Mouse (Mus musculus): ENCODE data around the gene Mfap4.
A peak's percentile ranks its signal among the peaks of the same experiment; 100 is the strongest.

Mfap4 gene

DNA sequence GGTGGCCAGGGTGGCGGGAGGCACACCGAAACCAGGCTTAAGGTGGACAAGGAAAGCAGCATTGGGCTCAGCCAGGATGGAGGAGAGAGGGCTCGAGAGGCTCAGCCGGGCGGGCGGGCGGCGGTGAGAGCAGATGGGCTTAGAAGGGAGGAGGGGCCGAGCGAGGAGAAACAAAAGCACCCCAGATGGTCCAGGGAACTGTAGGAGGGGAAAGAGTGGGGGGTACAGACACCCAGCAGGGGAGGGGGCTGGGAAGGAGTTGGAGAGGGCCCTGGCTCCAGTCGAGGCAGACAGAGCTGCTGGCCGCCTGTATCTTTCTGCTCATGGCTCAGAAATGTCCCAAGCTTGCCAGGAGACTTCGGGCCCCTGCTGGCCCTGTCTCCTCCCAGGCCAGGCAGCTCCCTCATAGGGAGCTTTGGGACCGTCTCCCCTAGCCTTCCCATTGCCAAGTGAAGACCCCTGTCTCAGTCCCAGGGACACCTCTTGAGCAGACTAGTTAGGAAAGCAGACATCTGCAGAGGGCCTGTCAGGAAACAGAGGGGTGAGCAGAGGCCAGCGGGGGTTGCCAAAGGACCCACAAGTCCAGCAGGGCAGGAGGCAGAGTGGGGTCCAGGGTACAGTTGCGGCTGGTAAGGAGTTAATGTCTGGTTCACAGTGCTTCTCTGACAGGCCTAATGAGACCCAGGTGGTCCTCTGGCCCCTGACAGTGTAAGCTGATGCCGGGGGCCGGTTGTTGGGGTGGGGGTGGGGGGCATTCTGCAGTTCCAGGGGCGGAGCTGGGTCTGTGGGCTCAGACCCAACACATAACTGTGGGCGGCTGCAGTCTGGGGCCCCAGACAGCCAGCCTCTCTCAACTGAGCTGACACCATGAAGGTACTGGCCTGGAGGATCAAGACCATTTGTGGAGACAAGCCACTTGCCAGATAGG lies at the start of gene Mfap4:
Gene Mfap4 (plus strand): TSS at position 819 of the 928 bp plus-strand sequence.
- peak; percentile 76 for DNase-seq

DNA sequence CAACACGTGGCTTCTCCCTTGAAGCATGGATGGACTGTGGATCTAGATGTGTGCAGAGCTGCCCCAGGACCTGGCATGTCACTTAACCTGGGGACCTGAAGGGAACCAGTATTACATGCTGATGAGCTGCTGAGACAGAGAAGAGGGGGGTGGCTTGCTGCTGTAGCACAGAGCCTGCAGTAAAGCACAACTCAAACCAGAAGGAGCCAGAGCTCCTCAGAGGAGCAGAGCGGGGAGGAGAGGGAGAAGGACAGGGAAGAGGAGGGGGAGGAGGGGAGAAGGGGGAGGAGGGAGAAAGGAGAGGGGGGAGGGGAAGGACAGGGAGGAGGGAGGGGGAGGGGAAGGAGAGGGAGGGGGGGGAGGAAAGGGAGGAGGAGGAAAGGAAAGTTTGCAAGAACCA lies 48.9 kb upstream of the Mfap4 start:
- no peak for DNase-seq

DNA sequence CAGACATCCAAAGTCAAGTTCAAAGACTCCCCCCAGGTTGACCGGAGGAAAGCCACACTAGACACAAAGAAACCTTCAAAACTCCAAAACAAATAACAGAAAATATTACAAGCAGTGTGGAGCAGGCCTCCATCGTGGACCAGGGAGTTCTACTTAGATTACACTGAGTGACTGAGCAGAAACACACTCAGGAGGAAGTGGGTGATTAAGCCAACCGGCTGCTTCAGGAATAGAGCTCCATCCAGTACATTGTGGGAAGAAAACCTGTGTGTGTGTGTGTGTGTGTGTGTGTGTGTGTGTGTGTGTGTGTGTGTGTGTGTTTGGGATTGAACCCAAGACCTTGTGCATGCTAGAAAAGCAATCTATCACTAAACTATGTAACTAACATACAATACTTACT lies 46.1 kb upstream of the Mfap4 start:
- no peak for DNase-seq

DNA sequence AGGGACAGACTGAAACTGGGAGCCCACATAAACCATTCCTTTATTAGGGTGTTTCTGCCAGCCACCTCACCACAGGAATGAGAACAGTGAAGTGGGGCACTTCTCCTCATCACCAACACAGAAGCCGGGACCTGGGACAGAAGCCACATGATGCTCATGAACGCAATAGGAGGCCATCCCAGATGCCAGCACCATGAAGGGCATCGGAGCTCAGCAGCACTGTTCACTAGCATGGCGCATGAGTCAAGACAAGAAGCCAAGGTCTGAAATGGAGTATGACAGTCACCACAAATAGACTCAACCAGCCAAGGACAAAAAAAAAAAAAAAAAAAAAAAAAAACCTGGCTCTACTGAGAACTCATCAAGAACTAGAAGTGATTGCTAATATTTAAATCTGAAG lies 44.8 kb upstream of the Mfap4 start:
- DNase-seq: no peak

DNA sequence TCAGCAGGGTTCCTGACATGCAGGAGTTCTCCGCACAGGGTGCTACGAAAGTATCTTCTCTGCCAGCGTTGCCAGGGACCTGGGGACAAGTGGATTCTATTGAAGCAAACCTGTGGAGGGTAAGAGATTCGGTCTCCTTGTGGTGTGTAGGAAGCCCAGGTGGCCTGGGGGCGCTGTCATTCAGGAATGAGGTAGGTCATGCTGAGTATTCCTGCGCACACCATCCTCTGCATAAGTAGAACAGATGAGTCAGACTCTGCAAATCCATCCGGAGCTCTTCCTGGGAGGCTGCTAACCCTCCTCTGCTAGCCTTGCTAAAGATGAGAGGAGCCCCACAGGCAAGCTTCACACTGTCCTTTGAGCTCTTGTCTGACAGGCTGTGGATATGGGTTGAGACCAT lies 43.6 kb upstream of the Mfap4 start:
- no peak for DNase-seq

DNA sequence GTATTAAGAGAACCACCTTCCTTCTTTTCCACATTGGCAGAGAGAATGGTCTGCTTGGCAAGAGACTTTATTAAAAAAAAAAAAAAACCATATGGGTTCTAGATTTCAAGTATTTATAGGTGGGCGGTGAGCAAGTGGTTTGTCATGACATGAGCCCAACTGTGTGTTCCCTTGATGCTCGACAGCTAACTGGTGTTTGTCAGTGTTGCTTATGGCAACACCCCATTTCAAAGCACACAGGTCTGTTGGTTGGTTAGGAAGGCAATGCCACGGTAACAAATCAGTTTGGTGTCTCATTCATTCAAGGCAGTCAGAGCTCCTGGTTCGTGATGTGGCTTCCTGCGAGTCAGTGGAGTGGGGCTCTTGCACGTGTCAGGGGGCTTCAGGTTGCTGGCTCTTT lies 41.4 kb upstream of the Mfap4 start:
- no peak for DNase-seq

DNA sequence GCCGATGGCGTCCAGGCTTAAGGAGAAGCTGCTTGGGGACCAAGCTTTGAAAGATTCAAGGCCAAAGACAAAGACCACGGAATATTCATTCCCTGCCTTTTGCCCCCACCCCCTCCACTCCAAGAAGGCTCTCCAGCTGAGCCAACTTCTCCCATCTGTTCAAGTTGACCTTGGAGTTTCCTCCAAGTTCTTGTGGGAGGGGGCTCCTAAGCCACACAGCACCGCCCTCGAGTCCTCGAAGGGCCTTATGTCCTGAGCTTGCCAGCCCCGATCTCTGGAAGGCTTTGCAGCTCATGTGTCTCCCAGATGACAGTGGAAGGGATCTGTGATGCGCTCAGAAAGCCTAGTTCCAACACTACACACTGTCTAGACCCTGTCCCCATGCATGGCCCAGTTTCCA lies 37.9 kb upstream of the Mfap4 start:
- peak; percentile 26 for DNase-seq

DNA sequence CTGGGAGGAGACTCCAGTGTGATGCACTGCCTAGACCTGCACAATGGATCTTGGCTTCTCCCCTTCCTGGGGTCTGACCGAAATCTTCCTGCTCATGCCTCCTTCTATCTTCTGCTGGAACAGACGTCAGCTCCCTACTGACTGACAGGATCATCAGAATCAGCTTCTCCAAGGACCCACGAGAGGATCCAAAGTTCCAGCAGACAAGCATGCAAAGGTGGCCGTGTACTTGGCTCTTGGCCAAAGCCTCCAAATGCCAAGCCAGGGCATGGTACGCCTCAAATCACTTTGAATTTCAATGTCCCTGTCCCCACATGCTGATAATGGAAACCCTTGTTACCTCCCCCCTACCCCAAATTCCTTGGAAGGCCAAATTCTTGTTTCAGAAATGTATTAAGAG lies 37.2 kb upstream of the Mfap4 start:
- DNase-seq: peak; percentile 32

DNA sequence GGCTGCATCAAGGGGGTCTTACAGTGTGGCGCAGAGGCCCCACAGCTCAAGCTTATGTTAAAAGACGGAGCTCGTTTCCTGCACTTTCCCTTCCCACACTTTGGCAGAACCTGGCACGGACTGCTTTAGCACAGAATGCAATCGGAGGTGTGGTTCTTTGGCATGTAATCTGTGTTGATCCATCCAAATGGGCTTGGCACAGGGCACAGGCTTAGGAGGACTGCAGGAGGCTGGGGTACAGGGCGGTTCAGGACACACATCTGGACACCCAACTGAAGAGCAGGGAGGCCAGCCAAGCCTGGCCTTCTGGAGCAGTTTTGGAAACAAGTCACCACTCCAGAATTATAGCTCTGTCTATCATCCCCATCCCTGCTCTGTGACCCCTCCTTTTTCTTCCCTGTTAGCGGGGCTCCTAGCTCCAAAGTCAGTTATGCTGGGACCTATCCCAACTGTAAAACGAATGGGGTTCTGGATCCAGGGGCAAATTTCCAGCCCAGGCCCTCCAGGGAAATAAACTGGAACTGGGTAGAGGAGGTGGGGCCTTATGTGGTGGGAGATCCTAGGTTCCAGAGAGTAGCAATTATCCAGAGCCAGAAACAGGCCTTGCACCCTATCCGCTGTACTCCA lies 36.5 kb upstream of the Mfap4 start:
- DNase-seq: no peak

DNA sequence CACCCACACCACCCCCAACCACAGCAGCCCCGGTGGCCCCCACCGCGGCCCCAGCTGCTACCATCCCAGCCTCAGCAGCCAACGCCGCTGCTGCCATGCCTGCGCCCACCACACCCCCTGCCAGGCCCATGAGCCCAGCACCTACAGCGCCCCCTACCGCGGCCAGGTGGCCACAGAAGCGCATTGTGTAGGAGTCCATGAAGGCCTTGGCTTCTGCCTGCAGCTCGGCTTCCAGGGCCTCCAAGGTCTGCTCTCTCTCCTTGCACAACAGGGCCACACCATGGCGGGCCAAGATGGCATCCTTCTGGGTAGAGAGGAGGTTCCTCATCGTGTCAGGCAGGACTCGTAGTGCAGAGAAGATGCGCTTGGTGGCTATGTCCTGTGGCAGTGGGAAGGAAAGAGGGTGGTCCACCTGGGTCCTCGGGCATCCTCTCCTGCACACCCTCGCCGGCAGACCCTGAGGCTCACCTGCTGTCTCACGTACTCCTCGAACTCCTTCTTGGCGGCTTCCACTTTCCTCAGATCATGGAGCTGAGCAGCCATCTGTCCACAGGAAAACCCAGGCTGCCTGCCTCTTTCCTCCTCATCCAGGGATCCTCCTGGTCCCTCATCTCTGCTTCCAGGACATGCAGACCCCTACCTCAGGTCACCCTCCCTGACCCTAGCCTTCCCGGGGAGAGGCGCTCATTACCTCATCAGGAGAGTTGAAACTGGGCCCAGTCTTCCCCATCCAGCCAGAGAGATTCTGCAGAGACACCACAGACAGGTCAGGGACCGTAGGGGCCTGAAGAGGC lies 35.5 kb upstream of the Mfap4 start:
- peak; percentile 18 for DNase-seq

DNA sequence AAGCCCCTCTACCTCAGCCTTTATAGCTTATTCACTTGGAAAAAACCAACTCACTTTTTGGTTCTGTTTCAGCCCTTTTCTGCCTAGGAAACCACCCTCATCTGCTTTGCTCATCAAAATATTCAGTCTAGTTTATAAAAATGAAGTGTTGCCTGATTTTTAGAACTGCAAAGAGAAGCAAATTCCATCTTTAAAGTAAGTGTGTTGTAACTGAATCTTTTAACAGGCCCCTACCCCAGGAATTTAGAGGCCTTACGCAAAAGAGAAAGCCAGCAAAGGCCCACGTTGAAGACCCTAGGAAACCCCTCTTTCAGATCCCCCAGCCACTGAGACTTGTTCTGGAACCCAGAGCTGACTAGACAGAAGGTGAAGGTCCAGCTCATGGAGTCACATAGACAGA lies 21.2 kb upstream of the Mfap4 start:
- no peak for DNase-seq

DNA sequence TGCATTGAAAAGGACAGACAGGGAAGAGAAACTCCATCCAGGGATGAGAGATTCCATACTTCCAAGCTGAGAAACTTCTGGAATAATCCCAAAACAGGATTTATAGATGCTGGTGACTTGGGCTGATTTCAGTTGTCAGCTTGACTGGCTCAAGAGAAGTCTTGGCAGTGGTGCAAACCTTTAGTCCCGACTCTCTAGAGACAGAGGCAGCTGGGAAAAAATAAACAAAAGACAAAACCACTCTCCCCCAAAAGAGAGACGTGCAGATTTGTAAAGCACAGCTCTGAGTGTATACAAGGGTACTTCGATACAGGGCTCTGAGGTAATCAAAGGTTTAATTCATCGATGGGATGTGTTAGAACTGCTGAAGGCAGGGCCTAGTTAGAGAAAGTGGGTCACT lies 19.8 kb upstream of the Mfap4 start:
- DNase-seq: no peak

DNA sequence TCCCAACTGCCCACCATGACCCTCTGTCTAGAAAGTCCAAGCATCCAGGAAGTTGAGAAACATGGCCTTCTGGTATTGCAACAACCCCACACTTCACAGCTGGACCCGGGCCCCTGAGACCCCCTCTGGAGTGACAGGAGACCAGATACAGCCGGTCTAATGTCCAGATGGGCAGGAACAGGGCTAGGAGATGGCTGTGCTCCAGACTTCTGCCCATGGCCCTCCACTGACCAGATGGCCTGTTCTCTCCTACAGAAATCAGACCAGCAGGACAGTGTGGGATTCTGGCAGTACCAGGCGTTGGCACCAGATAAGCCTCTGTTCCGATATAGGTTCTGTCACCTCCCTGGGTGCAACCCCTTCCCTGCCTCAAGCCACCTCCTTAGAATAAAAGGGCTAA lies 16.7 kb upstream of the Mfap4 start:
- DNase-seq: no peak

DNA sequence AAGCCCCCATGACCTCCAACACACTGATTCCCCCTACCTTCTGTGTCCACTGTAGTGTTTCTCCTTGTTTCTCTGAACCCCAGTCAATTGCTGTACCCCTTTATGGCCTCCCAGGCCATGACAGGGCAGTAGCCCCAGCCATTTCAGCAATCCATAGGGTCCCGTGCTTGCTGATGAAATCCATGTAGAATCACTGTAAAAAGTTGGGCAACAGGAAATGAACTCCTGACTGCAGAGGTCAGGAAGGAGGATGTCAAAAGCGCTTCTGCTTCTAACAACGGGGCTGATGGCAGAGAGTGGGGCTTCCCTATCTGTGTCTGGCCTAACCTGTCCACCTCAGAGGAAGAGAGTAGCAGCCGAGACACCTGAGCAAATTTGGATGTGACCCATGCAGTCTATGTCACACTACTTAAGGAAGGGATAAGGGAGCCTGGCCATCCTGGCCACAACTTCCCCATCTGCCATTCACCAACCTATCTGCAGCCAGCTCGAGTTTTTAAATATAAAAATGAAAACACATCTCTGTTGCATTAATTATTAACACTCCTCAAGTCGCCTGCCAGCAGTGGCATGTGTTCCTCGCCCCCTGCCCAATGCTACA lies 15.8 kb upstream of the Mfap4 start:
- DNase-seq: no peak

DNA sequence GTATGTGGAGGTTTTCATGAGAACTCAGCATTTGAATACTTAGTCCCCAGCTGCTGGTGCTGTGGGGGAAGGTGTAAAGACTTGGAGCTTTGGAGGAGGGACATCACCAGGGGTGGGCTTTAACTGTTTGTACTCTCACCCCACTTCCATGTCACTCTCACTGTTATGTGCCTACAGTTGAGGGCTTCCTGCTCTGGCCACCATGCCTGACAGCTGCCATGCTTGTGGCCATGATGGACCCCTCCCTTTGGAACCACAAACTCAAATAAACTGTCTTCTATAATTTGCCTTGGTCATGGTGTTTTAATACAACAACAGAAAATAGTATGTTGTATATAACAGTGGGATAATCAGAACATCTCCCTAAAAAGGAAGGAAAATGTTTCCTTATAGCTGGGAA lies 14.4 kb upstream of the Mfap4 start:
- no peak for DNase-seq

DNA sequence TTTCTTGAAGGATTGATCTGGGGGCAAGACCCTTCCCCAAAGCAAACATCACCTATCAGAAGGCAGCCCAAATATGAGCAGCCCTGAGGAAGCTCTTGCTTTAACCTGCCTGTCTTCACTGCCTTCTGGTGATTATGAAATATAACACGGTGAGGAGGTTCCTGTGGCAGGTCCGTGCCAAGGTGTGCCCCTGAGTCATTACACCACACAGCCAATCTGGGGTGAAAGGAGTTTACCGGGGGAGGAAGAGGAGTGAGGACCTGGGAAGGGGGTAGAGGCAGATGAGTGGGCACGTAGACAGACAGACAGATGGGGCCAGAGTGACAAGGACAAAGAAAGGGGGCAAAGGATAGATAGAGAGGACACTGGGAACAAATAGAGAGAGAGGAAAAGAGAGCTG lies 11.6 kb upstream of the Mfap4 start:
- no peak for DNase-seq

DNA sequence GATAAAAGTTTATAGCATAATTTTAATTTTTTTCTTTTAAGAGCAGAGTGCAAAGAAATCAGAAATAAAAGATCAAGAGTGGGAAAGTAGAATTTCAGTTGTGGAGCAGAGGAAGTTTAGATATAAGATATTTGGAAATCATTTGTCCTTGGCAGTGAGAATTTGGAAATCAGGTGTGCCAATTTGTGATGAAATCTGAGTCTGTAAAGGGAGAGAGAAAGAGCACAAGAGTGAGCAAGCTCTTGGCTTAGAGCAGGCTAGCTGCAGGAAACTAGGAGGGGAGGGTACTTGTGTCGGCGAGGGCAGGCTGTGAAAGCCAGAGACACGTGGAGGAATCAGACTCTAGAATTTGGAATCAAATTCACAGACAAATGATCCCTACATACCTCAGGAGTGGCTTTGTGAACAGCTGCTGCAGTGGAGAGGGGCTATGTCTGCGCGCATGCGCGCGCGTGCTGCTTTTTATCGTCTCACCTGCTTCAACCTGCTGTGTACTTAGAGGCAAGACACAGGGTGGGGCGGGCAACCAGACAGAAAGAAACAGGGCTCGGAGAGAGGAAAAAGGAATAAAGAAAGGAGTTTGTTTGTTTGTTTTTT lies 8.3 kb upstream of the Mfap4 start:
- peak; percentile 60 for DNase-seq

DNA sequence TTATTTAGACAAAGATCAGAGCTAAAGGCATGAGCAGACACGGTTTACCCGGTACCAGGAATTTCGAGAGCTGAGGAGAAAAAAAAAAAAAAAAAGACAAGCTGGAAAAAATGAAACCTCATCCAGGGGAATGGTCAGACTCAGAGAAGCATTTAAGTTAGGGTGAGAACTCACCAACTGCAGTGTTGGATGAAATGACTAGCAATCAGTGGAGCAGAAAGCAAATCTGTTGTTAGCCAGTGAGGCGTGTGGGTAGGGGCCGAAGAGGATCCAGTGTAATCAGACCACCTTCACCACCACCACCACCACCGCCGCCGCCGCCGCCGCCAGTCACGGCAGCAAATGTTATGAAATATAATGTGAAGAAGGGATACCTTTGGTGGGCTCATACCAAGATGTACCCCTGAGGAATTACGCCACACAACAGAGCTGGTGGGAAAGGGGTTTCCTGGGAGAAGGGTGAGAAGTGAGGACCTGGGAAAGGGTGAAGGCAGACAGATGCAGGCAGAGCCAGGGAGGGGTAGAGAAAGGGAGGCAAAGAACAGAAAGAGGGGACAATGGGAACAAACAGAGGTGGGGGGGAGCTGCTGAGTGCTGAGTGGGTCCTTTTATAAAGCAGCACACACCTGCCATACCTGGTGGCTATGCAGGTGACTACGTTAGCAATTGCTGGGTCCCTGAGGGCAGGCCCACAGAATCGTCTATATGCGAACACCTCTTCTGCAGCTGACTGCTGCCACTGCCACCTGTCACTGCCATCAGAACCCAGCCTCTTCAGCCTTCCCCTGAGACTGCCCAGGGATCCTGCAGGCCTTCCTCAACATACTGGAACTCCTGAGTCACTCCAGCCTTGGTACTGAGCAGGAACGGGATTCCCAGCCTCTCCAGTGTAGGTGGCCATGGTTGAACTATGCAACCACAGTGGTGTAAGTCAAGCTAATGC lies 7.4 kb upstream of the Mfap4 start:
- DNase-seq: no peak

DNA sequence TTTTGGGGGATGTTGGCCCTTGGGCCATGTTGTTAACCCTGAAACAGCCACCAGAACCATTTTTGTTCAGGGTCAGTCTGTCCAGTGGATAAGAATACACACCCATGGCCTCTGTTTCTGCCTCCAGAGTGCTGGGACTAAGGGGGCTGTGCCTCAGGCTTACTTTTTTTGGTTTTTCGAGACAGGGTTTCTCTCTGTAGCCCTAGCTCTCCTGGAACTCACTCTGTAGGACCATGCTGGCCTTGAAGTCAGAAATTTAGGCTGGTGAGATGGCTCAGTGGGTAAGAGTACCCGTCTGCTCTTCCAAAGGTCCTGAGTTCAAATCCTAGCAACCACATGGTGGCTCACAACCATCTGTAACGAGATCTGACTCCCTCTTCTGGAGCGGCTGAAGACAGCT lies 6.4 kb upstream of the Mfap4 start:
- DNase-seq: no peak

DNA sequence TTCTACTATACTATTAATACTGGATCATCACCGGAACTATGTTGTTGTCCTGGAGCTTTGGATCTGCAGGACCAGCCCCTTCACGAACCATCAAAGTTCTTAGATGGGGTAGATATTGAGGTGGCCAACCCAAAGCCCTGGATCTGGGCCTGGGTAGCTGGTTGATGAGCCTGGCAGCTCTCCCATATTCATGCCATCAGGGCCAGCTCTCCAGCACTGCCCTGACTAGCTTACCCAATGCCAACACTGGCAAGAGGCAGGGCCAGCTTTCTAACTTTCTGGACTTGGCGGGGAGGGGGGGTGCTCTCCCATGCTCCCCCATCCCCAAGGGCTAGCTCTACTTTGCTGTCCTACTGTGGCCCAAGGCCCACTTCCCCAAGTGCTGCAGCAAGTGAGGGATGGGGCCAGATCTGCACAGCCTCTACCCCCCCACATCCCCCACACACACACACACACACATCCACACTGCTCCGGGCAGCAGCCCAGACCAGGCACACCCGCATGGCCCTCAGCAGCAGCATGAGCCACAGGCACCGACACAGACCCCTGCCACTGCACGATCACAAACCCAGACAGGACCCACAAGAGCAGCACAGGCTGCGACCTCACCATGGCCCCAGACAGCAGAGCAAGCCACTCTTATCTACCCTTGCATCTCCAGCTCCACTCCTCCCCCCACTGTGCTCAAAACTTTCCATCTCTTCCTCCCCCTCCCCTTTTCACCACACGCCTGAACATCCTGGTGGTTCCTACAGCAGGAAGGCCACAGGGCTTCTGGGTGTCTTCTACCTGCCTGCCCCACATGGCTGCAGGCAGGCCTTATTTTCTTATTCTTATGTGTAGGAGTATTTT lies 3.8 kb upstream of the Mfap4 start:
- DNase-seq: no peak
